Mouse (Mus musculus) forebrain, embryonic 14.5 days (tissue): ENCODE measurements around the gene Notch2. TPM values are rescaled to one million over a fixed set of nuclear protein-coding genes. Genes with fewer than 3 reads are reported as not detected.

Experiments
- ATAC-seq: fragments of 200-750 bp; cut with Nextera tagmentation; 2 replicates; pipeline ENCODE4 v1.8.0; 2017; ENCODE audit warnings: mild to moderate bottlenecking, moderate library complexity
- DNase-seq: peaks from one replicate; pipeline ENCODE4 v3.0.0-alpha.2; 2015; ENCODE audit warnings: low spot score
- H3K27ac ChIP-seq: fragments of 300-500 bp; sonication (generic); 2 replicates; pipeline ENCODE4 v1.5.1; 2014; ENCODE audit warnings: low read depth, mild to moderate bottlenecking, control low read depth, low read length, moderate library complexity
- H3K27me3 ChIP-seq: fragments of 300-500 bp; sonication (generic); replicated peaks from 2 replicates; pipeline ENCODE4 v1.6.1; 2014; ENCODE audit warnings: low read length, control low read depth, mixed read lengths; ENCODE audit not compliant: control insufficient read depth, insufficient read depth
- H3K36me3 ChIP-seq: fragments of 300-500 bp; sonication (generic); 2 replicates; pipeline ENCODE4 v1.6.1; 2014; ENCODE audit warnings: low read length, control low read depth; ENCODE audit not compliant: control insufficient read depth, insufficient read depth
- H3K4me1 ChIP-seq: fragments of 300-500 bp; sonication (generic); 2 replicates; pipeline ENCODE4 v1.6.1; 2014; ENCODE audit warnings: antibody characterized with exemption, low read length, control low read depth; ENCODE audit not compliant: control insufficient read depth, insufficient read depth
- H3K4me2 ChIP-seq: fragments of 300-500 bp; sonication (generic); 2 replicates; pipeline ENCODE4 v1.6.1; 2014; ENCODE audit warnings: mild to moderate bottlenecking, control low read depth, low read length
- H3K4me3 ChIP-seq: fragments of 300-500 bp; sonication (generic); 2 replicates; pipeline ENCODE4 v1.5.1; 2014; ENCODE audit warnings: low read depth, low read length, control low read depth
- H3K9ac ChIP-seq: fragments of 300-500 bp; sonication (generic); 2 replicates; pipeline ENCODE4 v1.6.1; 2014; ENCODE audit warnings: mild to moderate bottlenecking, low read length, control low read depth, moderate library complexity
- H3K9me3 ChIP-seq: fragments of 300-500 bp; sonication (generic); replicated peaks from 2 replicates; pipeline ENCODE4 v1.6.1; 2016; ENCODE audit warnings: low read length, control low read depth, mixed read lengths; ENCODE audit not compliant: control insufficient read depth
- WGBS: fragments of 180-500 bp; shearing (Covaris S2); extraction: QIAGEN DNeasy Blood & Tissue Kit; methylation state at CpG from one replicate; pipeline ENCODE4 v1.1.7; 2014; 5-methylcytosine and 5-hydroxymethylcytosine counted together
- polyA plus RNA-seq: library from polyadenylated mRNA; unstranded; fragments of >200 nt; fragmentation: Nextera tagmentation; extraction: Ambion mirVana; gene quantifications from 2 replicates; pipeline ENCODE4 v1.2.1, GENCODE M21; 2014

Gene Notch2
- polyA plus RNA-seq, 1 experiment from 2014 or later: 13.6 TPM

- Histone ChIP-seq H3K9me3 (no peaks in the 10 kb centered on the region), H3K4me2 (no peak overlapping the region), H3K9ac (no peak overlapping the region), H3K27ac (no peak overlapping the region), H3K4me3 (no peak overlapping the region), H3K27me3 (no peaks in the 10 kb centered on the region; the same call in 1 of the 2 replicates), H3K4me1 (no peaks in the 10 kb centered on the region), H3K36me3 (no peaks in the 10 kb centered on the region)
- 32% methylated on average over 8 of the region's 8 CpGs for WGBS
- no peak for ATAC-seq
- no peak for DNase-seq
Observed at GRCm38 (mm10) chr3:98006046-98006691, 7.2 kb upstream of the Notch2 start.

- H3K9ac ChIP-seq: no peak overlapping the region
- no peak overlapping the region for H3K4me2 ChIP-seq
- no peak for ATAC-seq
- H3K9me3 ChIP-seq: no peaks in the 10 kb centered on the region
- H3K4me3 ChIP-seq: no peak overlapping the region
- no peak overlapping the region for H3K27ac ChIP-seq
- WGBS: 92% methylated on average over 5 of the region's 5 CpGs
- H3K27me3 ChIP-seq: no peaks in the 10 kb centered on the region; the same call in 1 of the 2 replicates
- H3K36me3 ChIP-seq: no peaks in the 10 kb centered on the region
- no peaks in the 10 kb centered on the region for H3K4me1 ChIP-seq
- DNase-seq: no peak
Observed at GRCm38 (mm10) chr3:98006973-98007372, 6.4 kb upstream of the Notch2 start.

GRCm38 (mm10) chr3:98008143-98008542, 5.2 kb upstream of the Notch2 start:
- H3K4me1 ChIP-seq: peaks cover 2% of the 10 kb centered on the region; the same call in 1 of the 2 replicates
- no peak overlapping the region for H3K9ac ChIP-seq
- no peak overlapping the region for H3K27ac ChIP-seq
- DNase-seq (no peak), ATAC-seq (no peak)
- no peaks in the 10 kb centered on the region; the same call in 1 of the 2 replicates for H3K27me3 ChIP-seq
- H3K9me3 ChIP-seq: no peaks in the 10 kb centered on the region
- H3K4me2 ChIP-seq: no peak overlapping the region
- 72% methylated on average over 6 of the region's 6 CpGs for WGBS
- no peak overlapping the region for H3K4me3 ChIP-seq
- H3K36me3 ChIP-seq: no peaks in the 10 kb centered on the region

GRCm38 (mm10) chr3:98009190-98009840, 4.0 kb upstream of the Notch2 start:
- no peaks in the 10 kb centered on the region; the same call in 1 of the 2 replicates for H3K27me3 ChIP-seq
- peaks cover 2% of the 10 kb centered on the region; the same call in 1 of the 2 replicates for H3K4me1 ChIP-seq
- ATAC-seq: no peak
- no peak overlapping the region for H3K4me3 ChIP-seq
- H3K9me3 ChIP-seq: no peaks in the 10 kb centered on the region
- H3K9ac ChIP-seq: no peak overlapping the region
- no peak overlapping the region for H3K4me2 ChIP-seq
- no peak for DNase-seq
- 65% methylated on average over 7 of the region's 7 CpGs for WGBS
- no peak overlapping the region for H3K27ac ChIP-seq
- H3K36me3 ChIP-seq: no peaks in the 10 kb centered on the region

GRCm38 (mm10) chr3:98013086-98013400, 284 bp upstream of the Notch2 start:
- H3K27me3 ChIP-seq: no peaks in the 10 kb centered on the region; the same call in 1 of the 2 replicates
- peak overlapping the region; percentile 82 for H3K4me2 ChIP-seq
- peaks cover 28% of the 10 kb centered on the region for H3K4me1 ChIP-seq
- peak overlapping the region; percentile 82 for H3K4me3 ChIP-seq
- ATAC-seq (no peak), DNase-seq (no peak)
- no peak overlapping the region for H3K27ac ChIP-seq
- WGBS: under 1% methylated on average over 18 of the region's 18 CpGs
- no peaks in the 10 kb centered on the region for H3K36me3 ChIP-seq
- H3K9me3 ChIP-seq: no peaks in the 10 kb centered on the region
- peak overlapping the region; percentile 54 for H3K9ac ChIP-seq

- peak overlapping the region; percentile 10 for H3K9ac ChIP-seq
- 17% methylated on average over 14 of the region's 14 CpGs for WGBS
- H3K4me1 ChIP-seq: peaks cover 46% of the 10 kb centered on the region
Observed at GRCm38 (mm10) chr3:98015205-98016171, 2.2 kb downstream of the Notch2 start.

GRCm38 (mm10) chr3:98016901-98017591, 3.7 kb downstream of the Notch2 start:
- Histone ChIP-seq H3K4me3 (no peak overlapping the region), H3K9ac (0 out of 2 replicates have a peak overlapping the region, but pooled peaks have one; percentile 18), H3K4me2 (peak overlapping the region; percentile 82; the same call in 1 of the 2 replicates), H3K36me3 (no peaks in the 10 kb centered on the region), H3K9me3 (no peaks in the 10 kb centered on the region), H3K27ac (no peak overlapping the region), H3K4me1 (peaks cover 53% of the 10 kb centered on the region), H3K27me3 (no peaks in the 10 kb centered on the region)
- DNase-seq (no peak), ATAC-seq (no peak)
- 55% methylated on average over 5 of the region's 5 CpGs for WGBS

More at GRCm38 (mm10) chr3:98015205-98016171, 2.2 kb downstream of the Notch2 start:
- Histone ChIP-seq H3K4me3 (peak overlapping the region; percentile 82), H3K27me3 (no peaks in the 10 kb centered on the region), H3K27ac (no peak overlapping the region), H3K4me2 (peak overlapping the region; percentile 82), H3K9me3 (no peaks in the 10 kb centered on the region), H3K36me3 (no peaks in the 10 kb centered on the region)
- peak; percentile 85 for DNase-seq
- ATAC-seq: no peak; the same call in 1 of the 2 replicates

GRCm38 (mm10) chr3:98018187-98018586, 4.9 kb downstream of the Notch2 start:
- no peaks in the 10 kb centered on the region for H3K27me3 ChIP-seq
- H3K27ac ChIP-seq: no peak overlapping the region
- DNase-seq (no peak), ATAC-seq (no peak)
- H3K4me1 ChIP-seq: peaks cover 51% of the 10 kb centered on the region
- H3K9ac ChIP-seq: no peak overlapping the region
- no peak overlapping the region for H3K4me2 ChIP-seq
- WGBS: 91% methylated on average over 4 of the region's 4 CpGs
- no peak overlapping the region for H3K4me3 ChIP-seq
- no peaks in the 10 kb centered on the region for H3K36me3 ChIP-seq
- H3K9me3 ChIP-seq: no peaks in the 10 kb centered on the region
